Mouse (Mus musculus) bone marrow macrophage, adult 2 months (primary cell): ENCODE measurements around the gene Mars.

ENCODE experiments used
- CTCF ChIP-seq: IDR thresholded peaks from 2 replicates; pipeline ENCODE4 v1.5.1; 2012; ENCODE audit warnings: low read depth, mild to moderate bottlenecking, low read length, moderate library complexity
- POLR2A ChIP-seq: IDR thresholded peaks from 2 replicates; pipeline ENCODE4 v1.6.1; 2012; ENCODE audit warnings: mild to moderate bottlenecking, low read depth, low read length, borderline replicate concordance

DNA sequence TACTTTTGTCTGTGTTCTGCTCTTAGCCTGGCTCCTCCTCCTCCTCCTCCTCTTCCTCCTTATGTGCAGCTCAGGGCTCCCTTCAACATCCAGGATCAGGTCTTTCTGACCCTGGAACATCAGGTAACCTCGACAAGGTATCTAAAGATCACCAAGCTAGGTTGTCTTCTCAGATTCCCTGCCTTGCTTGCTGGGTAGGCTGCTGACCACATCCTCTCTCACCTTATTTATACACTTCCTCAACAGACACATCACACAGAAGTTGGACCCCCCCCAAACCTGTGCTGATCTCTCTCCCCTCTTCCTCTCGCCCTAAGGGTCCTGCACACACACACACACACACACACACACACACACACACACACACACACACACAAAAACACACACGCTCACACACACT lies 10.0 kb upstream of the Mars start, which contains the start of gene Arhgap9:
- TF ChIP-seq CTCF (no peak), POLR2A (no peak)
